8 mouse cellular contexts compared by ENCODE assay signal in genomic region chr1:136415756-136416126, GRCm38 (mm10). TPM values are rescaled to one million over a fixed set of nuclear protein-coding genes. Genes with fewer than 3 reads are reported as not detected.
DNase-seq lines count a peak whose midpoint lies in the region; ATAC-seq and TF ChIP-seq lines count a peak whose summit lies in the region.

No protein-coding gene starts in this region.

- no peaks in the 10 kb centered on the region for H3K9me3 ChIP-seq in heart, embryonic 10.5 days
- H3K9me3 ChIP-seq in forebrain, embryonic 14.5 days (replicated peaks; ENCODE audit: control insufficient read depth, low read length), result no peaks in the 10 kb centered on the region
- H3K9me3 ChIP-seq in liver, embryonic 15.5 days (replicated peaks), result no peaks in the 10 kb centered on the region

- peaks cover 7% of the 10 kb centered on the region for H3K79me2 ChIP-seq in C2C12 (ENCODE audit: control insufficient read depth, insufficient read depth)

- H3K4me2 ChIP-seq in forebrain, embryonic 14.5 days (ENCODE audit: low read length), result peak overlapping the region; percentile 58
- peak overlapping the region; percentile 82 for H3K4me2 ChIP-seq in liver, embryonic 15.5 days

- TF ChIP-seq CTCF in C2C12 (IDR thresholded peaks at IDR 0.05; ENCODE audit: control insufficient read depth, insufficient read depth, insufficient read length), result no peak

- no peaks in the 10 kb centered on the region for H3K27me3 ChIP-seq in heart, embryonic 10.5 days (ENCODE audit: insufficient read depth, poor library complexity, severe bottlenecking)
- no peaks in the 10 kb centered on the region for H3K27me3 ChIP-seq in C2C12 (ENCODE audit: control insufficient read depth, insufficient read depth, insufficient read length)
- no peaks in the 10 kb centered on the region for H3K27me3 ChIP-seq in forebrain, embryonic 14.5 days (replicated peaks; ENCODE audit: control insufficient read depth, insufficient read depth, low read length)
- H3K27me3 ChIP-seq in liver, embryonic 15.5 days, result no peaks in the 10 kb centered on the region

- no peak for DNase-seq in heart, embryonic 10.5 days (ENCODE audit: low spot score)
- DNase-seq in heart, adult 18-20 months, result no peak
- DNase-seq in forebrain, embryonic 14.5 days (ENCODE audit: low spot score), result no peak
- no peak for DNase-seq in testis, postnatal 14 days (ENCODE audit: low spot score)
- no peak for DNase-seq in right cerebral cortex, postnatal 10 days (ENCODE audit: low spot score in 2 of 2)
- no peak for DNase-seq in cerebellum, postnatal 4 days (ENCODE audit: low spot score in 2 of 2)

- H3K27ac ChIP-seq in heart, embryonic 10.5 days, result peak overlapping the region; percentile 99
- no peak overlapping the region for H3K27ac ChIP-seq in forebrain, embryonic 14.5 days (ENCODE audit: low read depth, low read length)
- H3K27ac ChIP-seq in liver, embryonic 15.5 days (replicated peaks), result peak overlapping the region; percentile 100

- H3K4me3 ChIP-seq in heart, embryonic 10.5 days, result peak overlapping the region; percentile 81
- peak overlapping the region; percentile 45 for H3K4me3 ChIP-seq in C2C12 (ENCODE audit: insufficient read depth, poor library complexity, severe bottlenecking)
- H3K4me3 ChIP-seq in forebrain, embryonic 14.5 days (ENCODE audit: low read depth, low read length), result peak overlapping the region; percentile 66
- peak overlapping the region; percentile 89 for H3K4me3 ChIP-seq in liver, embryonic 15.5 days (replicated peaks)

- no peak for ATAC-seq in forebrain, embryonic 14.5 days
- ATAC-seq in liver, embryonic 15.5 days (ENCODE audit: insufficient read depth), result no peak

- 42% methylated on average over 2 of the region's 2 CpGs for WGBS in heart, embryonic 10.5 days
- WGBS in forebrain, embryonic 14.5 days, result 43% methylated on average over 2 of the region's 2 CpGs
- 42% methylated on average over 2 of the region's 2 CpGs for WGBS in liver, embryonic 15.5 days (ENCODE audit: insufficient replicate concordance)

- H3K4me1 ChIP-seq in heart, embryonic 10.5 days, result peaks cover 10% of the 10 kb centered on the region; the same call in 1 of the 2 replicates
- 0 out of 2 replicates have a peak, but pooled peaks cover 2% of the 10 kb centered on the region for H3K4me1 ChIP-seq in forebrain, embryonic 14.5 days (ENCODE audit: control insufficient read depth, insufficient read depth, low read length)
- peaks cover 19% of the 10 kb centered on the region for H3K4me1 ChIP-seq in liver, embryonic 15.5 days (replicated peaks)

- H3K79me3 ChIP-seq in C2C12 (ENCODE audit: low read depth), result peaks cover 2% of the 10 kb centered on the region

- peaks cover 14% of the 10 kb centered on the region for H3K36me3 ChIP-seq in heart, embryonic 10.5 days
- no peaks in the 10 kb centered on the region for H3K36me3 ChIP-seq in C2C12 (ENCODE audit: control insufficient read depth, insufficient read depth)
- 0 out of 2 replicates have a peak, but pooled peaks cover 4% of the 10 kb centered on the region for H3K36me3 ChIP-seq in forebrain, embryonic 14.5 days (ENCODE audit: control insufficient read depth, insufficient read depth, low read length)
- peaks cover 12% of the 10 kb centered on the region for H3K36me3 ChIP-seq in liver, embryonic 15.5 days (replicated peaks)

- H3ac ChIP-seq in C2C12 (ENCODE audit: control insufficient read depth, insufficient read length, low read depth), result no peak overlapping the region

- H3K9ac ChIP-seq in forebrain, embryonic 14.5 days (ENCODE audit: low read length), result no peak overlapping the region
- 0 out of 2 replicates have a peak overlapping the region, but pooled peaks have one; percentile 3 for H3K9ac ChIP-seq in liver, embryonic 15.5 days

TF ChIP-seq in C2C12, 6 proteins besides CTCF, POLR2A, EP300 and RAD21:
- TF ChIP-seq MAX (IDR thresholded peaks at IDR 0.05) (no peak), USF1 (IDR thresholded peaks at IDR 0.05; ENCODE audit: low read depth) (no peak), FOSL1 (IDR thresholded peaks at IDR 0.05; ENCODE audit: insufficient read depth, low read length, poor library complexity, severe bottlenecking) (no peak), MYOG (IDR thresholded peaks at IDR 0.05; ENCODE audit: control insufficient read depth, extremely low read depth, insufficient read length) (no peak), MYOD1 (IDR thresholded peaks at IDR 0.05; ENCODE audit: control insufficient read depth, insufficient read length, low read depth) (no peak), CEBPB (IDR thresholded peaks at IDR 0.05; ENCODE audit: low read depth) (no peak)
TF ChIP-seq in C2C12: peak in this region for 0.

RNA-seq across cellular contexts. Expression of gene Ddx59, which starts 0.7 kb away (rescaled TPM):
- 14.6 TPM in 2 replicates for polyA plus RNA-seq in heart, embryonic 10.5 days (2016; fragmentation: Nextera tagmentation; extraction: Ambion mirVana)
- 10 to 100 TPM; 12.4 to 15.3 TPM for total RNA-seq in heart, adult 18-20 months (2021)
- polyA plus RNA-seq in C2C12 (2012; fragmentation: generic; extraction: Trizol), result 6.0 TPM
- polyA plus RNA-seq in forebrain, embryonic 14.5 days (2014; fragmentation: Nextera tagmentation; extraction: Ambion mirVana), result 17.0 and 18.1 TPM in 2 replicates
- 4.9 and 5.5 TPM in 2 replicates for polyA plus RNA-seq in liver, embryonic 15.5 days (2015; fragmentation: Nextera tagmentation; extraction: Ambion mirVana)

RNA-seq across cellular contexts. Expression of gene Kif14, which starts 50.4 kb away (rescaled TPM):
- 5.2 and 5.4 TPM in 2 replicates for polyA plus RNA-seq in heart, embryonic 10.5 days (2016; fragmentation: Nextera tagmentation; extraction: Ambion mirVana)
- under 1 TPM; 0.10 to 0.15 TPM for total RNA-seq in heart, adult 18-20 months (2021)
- polyA plus RNA-seq in C2C12 (2012; fragmentation: generic; extraction: Trizol), result 2.8 TPM
- 3.2 and 3.5 TPM in 2 replicates for polyA plus RNA-seq in forebrain, embryonic 14.5 days (2014; fragmentation: Nextera tagmentation; extraction: Ambion mirVana)
- polyA plus RNA-seq in liver, embryonic 15.5 days (2015; fragmentation: Nextera tagmentation; extraction: Ambion mirVana), result 6.0 and 6.4 TPM in 2 replicates
